Mouse (Mus musculus): Measurements from ENCODE around the gene Cd300lb. TPM values are rescaled to one million over a fixed set of nuclear protein-coding genes. Genes with fewer than 3 reads are reported as not detected.

Cd300lb gene
- not detected in 2 replicates for polyA plus RNA-seq (2011; ENCODE audit: insufficient read depth, insufficient read length, low read depth, missing spikeins)

- H3K36me3 ChIP-seq (ENCODE audit: control insufficient read depth, insufficient read depth, low read length, poor library complexity, severe bottlenecking), result no peaks in the 10 kb centered on the region
- H3K27ac ChIP-seq (ENCODE audit: insufficient read depth, low read length), result no peak within 1 kb of the TSS
- H3K4me1 ChIP-seq (ENCODE audit: control insufficient read depth, insufficient read depth, low read length), result no peaks in the 10 kb centered on the region
- TF ChIP-seq CTCF (IDR thresholded peaks at IDR 0.05; ENCODE audit: low read depth, low read length) (no peak), EP300 (IDR thresholded peaks at IDR 0.05; ENCODE audit: insufficient read depth, low read depth, low read length) (no peak), POLR2A (IDR thresholded peaks at IDR 0.05; ENCODE audit: insufficient read depth, low read length) (no peak)
- H3K9me3 ChIP-seq (replicated peaks; ENCODE audit: control insufficient read depth, insufficient read depth, low read length, poor library complexity, severe bottlenecking), result no peaks in the 10 kb centered on the region
- H3K9ac ChIP-seq (ENCODE audit: low read depth, poor library complexity, severe bottlenecking), result no peak within 1 kb of the TSS
- no peak within 1 kb of the TSS for H3K4me3 ChIP-seq (ENCODE audit: low read depth, low read length)
- H3K27me3 ChIP-seq (ENCODE audit: control insufficient read depth, insufficient read depth, low read length, poor library complexity, severe bottlenecking), result no peaks in the 10 kb centered on the region
Observed at GRCm38 (mm10) chr11:114934144-114934543, at the start of gene Cd300lb. Cd300lb (minus strand) TSS chr11:114934386.

GRCm38 (mm10) chr11:114981866-114982265, 47.7 kb upstream of the Cd300lb start:
- Histone ChIP-seq H3K27ac (ENCODE audit: insufficient read depth, low read length) (no peak overlapping the region), H3K4me1 (ENCODE audit: control insufficient read depth, insufficient read depth, low read length) (no peaks in the 10 kb centered on the region), H3K9me3 (replicated peaks; ENCODE audit: control insufficient read depth, insufficient read depth, low read length, poor library complexity, severe bottlenecking) (peaks cover 35% of the 10 kb centered on the region), H3K27me3 (ENCODE audit: control insufficient read depth, insufficient read depth, low read length, poor library complexity, severe bottlenecking) (no peaks in the 10 kb centered on the region), H3K36me3 (ENCODE audit: control insufficient read depth, insufficient read depth, low read length, poor library complexity, severe bottlenecking) (no peaks in the 10 kb centered on the region), H3K4me3 (ENCODE audit: low read depth, low read length) (no peak overlapping the region), H3K9ac (ENCODE audit: low read depth, poor library complexity, severe bottlenecking) (no peak overlapping the region)
- TF ChIP-seq EP300 (IDR thresholded peaks at IDR 0.05; ENCODE audit: insufficient read depth, low read depth, low read length), result no peak
- no peak for TF ChIP-seq CTCF (IDR thresholded peaks at IDR 0.05; ENCODE audit: low read depth, low read length)
- TF ChIP-seq POLR2A (IDR thresholded peaks at IDR 0.05; ENCODE audit: insufficient read depth, low read length), result no peak

- Histone ChIP-seq H3K36me3 (ENCODE audit: control insufficient read depth, insufficient read depth, low read length, poor library complexity, severe bottlenecking) (no peaks in the 10 kb centered on the region), H3K4me1 (ENCODE audit: control insufficient read depth, insufficient read depth, low read length) (no peaks in the 10 kb centered on the region), H3K9me3 (replicated peaks; ENCODE audit: control insufficient read depth, insufficient read depth, low read length, poor library complexity, severe bottlenecking) (peaks cover 15% of the 10 kb centered on the region), H3K27ac (ENCODE audit: insufficient read depth, low read length) (no peak overlapping the region), H3K9ac (ENCODE audit: low read depth, poor library complexity, severe bottlenecking) (no peak overlapping the region), H3K4me3 (ENCODE audit: low read depth, low read length) (no peak overlapping the region), H3K27me3 (ENCODE audit: control insufficient read depth, insufficient read depth, low read length, poor library complexity, severe bottlenecking) (no peaks in the 10 kb centered on the region)
- no peak for TF ChIP-seq CTCF (IDR thresholded peaks at IDR 0.05; ENCODE audit: low read depth, low read length)
- TF ChIP-seq EP300 (IDR thresholded peaks at IDR 0.05; ENCODE audit: insufficient read depth, low read depth, low read length), result no peak
- TF ChIP-seq POLR2A (IDR thresholded peaks at IDR 0.05; ENCODE audit: insufficient read depth, low read length), result no peak
Observed at GRCm38 (mm10) chr11:114972726-114973125, 38.5 kb upstream of the Cd300lb start.

- TF ChIP-seq CTCF (IDR thresholded peaks at IDR 0.05; ENCODE audit: low read depth, low read length) (no peak), EP300 (IDR thresholded peaks at IDR 0.05; ENCODE audit: insufficient read depth, low read depth, low read length) (no peak), POLR2A (IDR thresholded peaks at IDR 0.05; ENCODE audit: insufficient read depth, low read length) (no peak)
- H3K4me1 ChIP-seq (ENCODE audit: control insufficient read depth, insufficient read depth, low read length), result no peaks in the 10 kb centered on the region
- H3K9me3 ChIP-seq (replicated peaks; ENCODE audit: control insufficient read depth, insufficient read depth, low read length, poor library complexity, severe bottlenecking), result peaks cover 6% of the 10 kb centered on the region; the same call in 1 of the 2 replicates
- no peaks in the 10 kb centered on the region for H3K27me3 ChIP-seq (ENCODE audit: control insufficient read depth, insufficient read depth, low read length, poor library complexity, severe bottlenecking)
- H3K36me3 ChIP-seq (ENCODE audit: control insufficient read depth, insufficient read depth, low read length, poor library complexity, severe bottlenecking), result no peaks in the 10 kb centered on the region
- H3K27ac ChIP-seq (ENCODE audit: insufficient read depth, low read length), result no peak within 1 kb of the TSS
- H3K4me3 ChIP-seq (ENCODE audit: low read depth, low read length), result no peak within 1 kb of the TSS
- H3K9ac ChIP-seq (ENCODE audit: low read depth, poor library complexity, severe bottlenecking), result no peak within 1 kb of the TSS
Observed at GRCm38 (mm10) chr11:114968752-114969207, 34.6 kb upstream of the Cd300lb start, which contains the start of gene Cd300c. Cd300c (minus strand) TSS chr11:114969157.

- H3K4me1 ChIP-seq (ENCODE audit: control insufficient read depth, insufficient read depth, low read length), result no peaks in the 10 kb centered on the region
- H3K36me3 ChIP-seq (ENCODE audit: control insufficient read depth, insufficient read depth, low read length, poor library complexity, severe bottlenecking), result no peaks in the 10 kb centered on the region
- no peak overlapping the region for H3K4me3 ChIP-seq (ENCODE audit: low read depth, low read length)
- no peaks in the 10 kb centered on the region for H3K27me3 ChIP-seq (ENCODE audit: control insufficient read depth, insufficient read depth, low read length, poor library complexity, severe bottlenecking)
- no peak overlapping the region for H3K27ac ChIP-seq (ENCODE audit: insufficient read depth, low read length)
- no peaks in the 10 kb centered on the region for H3K9me3 ChIP-seq (replicated peaks; ENCODE audit: control insufficient read depth, insufficient read depth, low read length, poor library complexity, severe bottlenecking)
- TF ChIP-seq POLR2A (IDR thresholded peaks at IDR 0.05; ENCODE audit: insufficient read depth, low read length), result no peak
- H3K9ac ChIP-seq (ENCODE audit: low read depth, poor library complexity, severe bottlenecking), result no peak overlapping the region
Observed at GRCm38 (mm10) chr11:114965182-114965828, 31.1 kb upstream of the Cd300lb start.

- no peaks in the 10 kb centered on the region for H3K9me3 ChIP-seq (replicated peaks; ENCODE audit: control insufficient read depth, insufficient read depth, low read length, poor library complexity, severe bottlenecking)
- no peaks in the 10 kb centered on the region for H3K36me3 ChIP-seq (ENCODE audit: control insufficient read depth, insufficient read depth, low read length, poor library complexity, severe bottlenecking)
- TF ChIP-seq EP300 (IDR thresholded peaks at IDR 0.05; ENCODE audit: insufficient read depth, low read depth, low read length), result no peak
- TF ChIP-seq CTCF (IDR thresholded peaks at IDR 0.05; ENCODE audit: low read depth, low read length), result no peak
- TF ChIP-seq POLR2A (IDR thresholded peaks at IDR 0.05; ENCODE audit: insufficient read depth, low read length), result no peak
- no peaks in the 10 kb centered on the region for H3K27me3 ChIP-seq (ENCODE audit: control insufficient read depth, insufficient read depth, low read length, poor library complexity, severe bottlenecking)
- H3K9ac ChIP-seq (ENCODE audit: low read depth, poor library complexity, severe bottlenecking), result no peak overlapping the region
- no peak overlapping the region for H3K4me3 ChIP-seq (ENCODE audit: low read depth, low read length)
- H3K27ac ChIP-seq (ENCODE audit: insufficient read depth, low read length), result no peak overlapping the region
- H3K4me1 ChIP-seq (ENCODE audit: control insufficient read depth, insufficient read depth, low read length), result no peaks in the 10 kb centered on the region
Observed at GRCm38 (mm10) chr11:114960369-114960768, 26.2 kb upstream of the Cd300lb start.
